Mouse (Mus musculus): Measurements from ENCODE around the gene Thap4. TPM values are rescaled to one million over a fixed set of nuclear protein-coding genes. Genes with fewer than 3 reads are reported as not detected.
A peak's percentile ranks its signal among the peaks of the same experiment; 100 is the strongest.
"Not testable (repeated sequence)": the region's sequence is repeated elsewhere in the genome, so short reads cannot be mapped to it uniquely, and the experiment has no call there.

Thap4 gene
- 10 to 100 TPM; 46.0 to 51.7 TPM for total RNA-seq (2021)
- long read RNA-seq, experiment 1, full-length matches to known transcripts, result 24 of 30 reads
- long read RNA-seq, experiment 1, partial matches to known transcripts, result 5 of 30 reads
- long read RNA-seq, experiment 1, other reads (novel, unspliced or antisense), result 1 of 30 reads
- long read RNA-seq, experiment 2, full-length matches to known transcripts, result 15 of 19 reads
- long read RNA-seq, experiment 2, partial matches to known transcripts, result 4 of 19 reads
- long read RNA-seq, experiment 2, other reads (novel, unspliced or antisense), result 0 of 19 reads

DNA sequence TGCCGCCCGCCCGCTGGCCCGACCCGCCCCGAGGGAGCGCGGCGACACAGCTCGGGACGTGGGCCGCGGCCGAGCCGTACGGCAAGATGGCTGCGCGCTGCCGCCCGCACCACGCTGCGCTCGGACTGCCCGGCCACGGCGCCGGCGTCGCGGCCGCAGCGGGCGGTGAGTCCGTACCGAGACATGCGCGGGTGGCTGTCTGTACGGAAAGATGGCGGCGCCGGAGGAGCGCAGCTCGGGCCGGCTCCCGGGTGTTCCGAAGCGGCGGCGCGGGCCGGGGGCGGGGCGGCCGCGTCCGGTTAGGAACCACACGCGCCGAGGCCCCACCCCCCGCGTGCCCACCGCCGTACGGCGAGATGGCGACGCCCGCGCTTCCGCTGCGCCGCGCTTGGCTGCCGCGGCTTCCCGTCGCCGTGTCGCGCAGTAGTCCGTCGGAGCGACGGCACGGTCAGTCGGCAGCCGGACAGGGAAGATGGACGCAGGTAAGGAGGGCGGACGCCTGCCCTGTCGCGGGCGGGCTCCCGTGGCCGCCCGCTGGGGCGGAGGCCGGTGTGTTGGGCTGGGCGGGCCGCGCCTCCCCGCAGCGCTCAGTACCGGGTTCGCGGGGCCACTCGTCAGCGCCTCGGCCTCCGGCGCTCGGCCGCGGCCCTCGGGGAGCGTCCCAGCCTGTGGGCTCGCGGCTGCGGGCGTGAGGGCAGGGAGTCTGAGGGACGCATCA is at the start of gene Thap4:
Thap4 (minus strand) TSS at position 292 of the 718 bp plus-strand sequence.
- peak; percentile 96 for DNase-seq

DNA sequence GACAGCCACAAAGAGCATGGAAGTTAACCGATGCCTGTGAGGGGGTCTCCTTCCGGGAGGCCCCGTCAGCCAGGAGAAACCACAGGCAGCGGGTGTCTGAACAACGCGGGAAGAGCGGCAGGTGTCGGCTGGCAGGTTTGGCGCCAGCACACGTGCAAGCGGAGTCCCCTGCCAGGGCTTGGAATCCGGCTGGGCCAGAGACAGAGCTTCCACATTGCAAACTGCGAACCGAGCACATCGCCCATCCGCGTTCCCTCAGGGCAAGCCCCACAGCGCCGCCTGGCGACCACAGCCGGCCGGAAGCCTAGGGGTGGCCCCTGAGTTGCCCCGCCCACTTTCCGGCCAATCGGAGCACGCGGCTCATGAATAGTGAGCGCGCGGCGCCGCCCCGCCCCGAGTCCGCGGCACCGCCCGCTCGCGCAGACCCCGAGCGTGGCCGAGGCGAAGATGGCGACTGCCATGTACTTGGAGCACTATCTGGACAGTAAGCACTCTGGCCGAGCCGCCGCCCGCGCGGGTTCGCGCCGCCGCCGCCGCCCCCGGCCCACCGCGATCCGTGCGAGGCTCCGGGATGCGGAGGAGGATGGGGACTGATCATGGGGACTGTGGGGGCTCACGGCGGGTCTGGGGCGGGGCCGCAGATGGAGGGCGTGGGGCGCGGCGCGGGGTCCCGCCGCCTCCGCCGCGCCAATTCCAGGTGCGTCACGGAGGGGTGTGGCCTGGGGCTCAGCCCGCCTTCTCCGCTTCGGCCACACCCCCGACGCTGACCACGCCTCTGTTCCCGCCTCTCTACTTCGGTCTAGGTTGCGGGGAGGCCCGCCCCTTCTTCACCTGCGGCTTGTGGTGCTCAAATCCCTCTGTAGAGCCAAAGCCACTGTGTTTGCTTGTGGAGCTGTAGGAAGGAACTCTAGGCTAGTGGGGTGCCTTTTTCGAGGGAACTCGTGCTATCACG is 49.2 kb upstream of the Thap4 start, which contains the start of gene Ing5:
Ing5 (plus strand) TSS at position 410 of the 952 bp plus-strand sequence.
- DNase-seq, result peak; percentile 100

DNA sequence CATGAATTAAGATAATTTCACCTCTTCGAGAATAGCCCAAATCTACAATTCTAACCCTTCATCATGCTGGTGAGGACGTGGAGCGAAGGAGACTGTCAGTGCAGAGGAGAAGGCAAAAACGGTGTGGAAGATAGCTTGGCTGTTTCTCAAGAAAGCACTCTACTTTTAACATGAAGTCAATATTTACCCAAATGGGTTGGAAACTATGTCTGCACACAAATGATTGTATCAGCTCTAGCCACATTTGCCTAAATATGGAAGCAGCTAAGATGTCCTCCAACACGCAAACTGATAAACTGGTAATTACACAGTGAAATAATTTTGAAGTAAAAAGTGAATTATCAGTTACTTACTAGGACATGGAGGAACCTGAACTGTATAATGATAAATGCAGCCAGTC is 48.1 kb upstream of the Thap4 start:
- DNase-seq, result no peak

DNA sequence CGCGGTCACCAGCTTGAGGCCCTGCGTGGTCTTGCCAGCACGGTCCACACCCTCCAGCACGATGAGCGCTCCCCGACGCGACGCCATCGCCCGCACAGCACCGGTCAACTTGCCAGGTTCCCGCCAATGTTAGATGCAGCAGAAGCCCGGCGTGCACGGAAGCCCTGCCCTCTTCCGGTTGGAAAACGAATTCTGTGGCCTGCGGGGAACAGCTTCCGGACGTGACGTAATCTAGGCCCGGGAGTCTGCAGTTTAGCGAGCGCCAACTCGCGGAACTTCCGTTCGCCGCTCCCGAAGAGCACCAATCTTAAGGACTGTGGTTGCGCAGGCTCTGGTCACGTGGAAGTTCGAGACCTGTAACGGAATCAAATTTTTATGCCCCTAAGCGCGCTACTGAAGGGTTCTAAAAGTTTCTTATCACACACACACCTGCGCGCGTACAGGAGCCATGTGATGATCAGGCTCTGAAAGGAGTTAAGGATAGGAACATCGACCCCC is 47.1 kb upstream of the Thap4 start, which contains the start of gene Dtymk:
Dtymk (minus strand) TSS at position 194 of the 498 bp plus-strand sequence.
- peak; percentile 93 for DNase-seq

DNA sequence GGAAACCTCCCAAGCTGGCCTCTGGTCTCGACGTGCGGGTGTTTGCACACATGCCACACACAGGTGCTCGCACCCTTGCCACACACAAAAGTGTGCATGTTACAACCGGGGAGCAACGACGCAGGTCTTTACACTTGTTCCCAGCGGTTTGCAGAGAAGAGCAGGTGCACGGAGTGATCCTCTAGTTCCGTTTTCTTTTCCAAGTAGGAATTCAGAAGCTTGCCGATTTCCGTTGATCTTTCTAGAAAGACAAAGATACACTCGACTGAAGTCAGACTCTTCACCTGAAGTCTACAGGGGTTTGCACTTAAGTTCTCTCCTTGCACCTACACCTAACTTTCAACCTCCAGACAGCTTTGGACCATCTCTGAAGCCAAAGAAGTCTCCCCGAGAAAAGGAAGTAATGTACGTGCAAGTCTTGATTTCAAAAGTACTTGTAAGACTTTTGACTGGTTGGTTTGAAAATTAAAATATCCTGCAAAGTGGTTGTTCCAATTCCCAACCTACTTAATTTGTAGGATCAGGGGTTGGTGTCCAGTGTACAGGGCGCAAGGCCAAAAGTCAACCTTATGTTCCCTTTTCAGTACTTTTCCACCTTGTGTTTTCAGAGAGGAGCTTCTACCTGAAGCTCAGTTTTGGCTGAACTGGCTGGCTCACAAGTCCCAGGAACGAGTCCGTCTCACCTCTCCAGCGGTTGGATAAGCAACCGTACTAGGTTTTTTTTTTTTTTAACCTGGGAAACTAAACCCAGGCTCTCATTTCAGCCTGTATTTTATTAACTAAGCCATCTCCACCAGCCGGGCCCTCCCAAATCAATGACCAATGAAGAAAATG is 46.2 kb upstream of the Thap4 start:
- no peak for DNase-seq

DNA sequence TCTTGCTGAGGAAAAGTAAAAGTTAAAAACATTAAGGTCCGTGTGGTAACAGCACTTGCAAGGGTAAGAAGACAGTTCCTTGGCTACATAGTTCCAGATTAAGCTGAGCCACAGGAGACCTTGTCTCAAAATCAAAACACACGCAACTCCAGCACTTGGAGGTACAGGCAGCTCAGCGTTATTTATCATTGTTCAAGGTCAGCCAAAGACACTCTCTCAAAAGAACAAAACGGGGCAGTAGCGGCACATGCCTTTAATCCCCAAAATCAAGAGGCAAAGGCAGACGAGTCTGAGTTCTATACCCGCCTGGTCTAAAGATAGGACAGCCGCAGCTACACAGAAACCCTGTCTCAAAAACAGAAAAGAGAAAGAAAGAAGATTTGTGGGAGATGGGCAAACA is 41.2 kb upstream of the Thap4 start:
- peak; percentile 40 for DNase-seq

DNA sequence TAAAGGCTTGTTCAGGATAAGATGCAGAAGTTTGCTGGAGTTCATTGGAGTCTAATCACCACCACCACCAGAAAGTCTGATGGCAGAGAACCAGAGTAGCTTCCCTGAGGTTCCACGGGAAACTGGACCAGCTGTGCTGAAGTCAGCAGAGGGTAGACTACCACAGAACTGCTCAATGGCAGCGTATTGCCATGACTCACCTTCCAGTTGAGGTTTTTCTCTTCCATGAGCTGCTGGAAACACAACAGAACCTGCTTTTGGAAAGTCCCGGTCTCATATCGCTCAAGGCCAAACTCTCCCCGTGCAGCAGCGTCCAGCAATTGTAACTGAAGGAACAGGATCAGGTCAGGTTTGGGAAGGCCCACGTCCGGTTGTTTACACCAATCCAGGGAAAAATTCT is 39.9 kb upstream of the Thap4 start:
- DNase-seq, result no peak

DNA sequence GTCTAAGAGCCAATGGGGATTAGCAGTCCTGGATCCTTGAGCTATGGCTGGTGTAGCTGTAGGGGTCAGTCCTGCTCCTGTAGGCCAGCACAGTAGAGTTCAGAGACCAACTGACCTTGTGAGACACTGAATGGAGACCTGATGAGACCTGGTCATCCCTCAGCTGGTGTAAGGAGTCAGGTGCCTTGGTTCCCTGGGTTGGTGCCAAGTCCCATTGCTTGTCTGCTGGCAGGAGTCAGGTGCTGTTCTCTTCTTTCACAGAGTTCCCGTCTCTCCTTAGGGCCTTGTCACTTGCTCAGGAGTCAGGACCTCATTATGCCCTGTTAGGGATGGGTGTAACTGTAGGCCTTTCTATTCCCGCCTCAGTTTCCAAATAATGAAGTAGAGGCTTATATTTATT is 32.2 kb upstream of the Thap4 start:
- DNase-seq, result no peak

DNA sequence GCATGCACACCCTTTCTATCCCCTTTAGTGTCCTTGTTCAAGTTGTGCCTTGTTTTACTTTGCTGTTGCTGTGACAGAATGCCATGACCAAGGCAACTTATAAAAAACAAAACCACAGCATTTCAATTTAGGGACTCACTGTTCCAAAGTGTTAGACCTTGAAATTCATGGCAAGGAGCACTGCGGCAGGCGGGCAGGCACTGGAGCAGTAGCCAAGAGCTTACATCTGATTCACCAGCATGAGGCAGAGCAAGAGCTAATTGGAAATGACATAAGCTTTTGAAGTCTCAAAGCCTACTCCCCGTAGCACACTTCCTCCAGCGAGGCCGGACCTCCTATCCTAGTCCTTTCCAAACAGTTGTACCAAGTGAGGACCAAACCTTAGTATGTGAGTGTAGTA is 22.0 kb upstream of the Thap4 start:
- no peak for DNase-seq

DNA sequence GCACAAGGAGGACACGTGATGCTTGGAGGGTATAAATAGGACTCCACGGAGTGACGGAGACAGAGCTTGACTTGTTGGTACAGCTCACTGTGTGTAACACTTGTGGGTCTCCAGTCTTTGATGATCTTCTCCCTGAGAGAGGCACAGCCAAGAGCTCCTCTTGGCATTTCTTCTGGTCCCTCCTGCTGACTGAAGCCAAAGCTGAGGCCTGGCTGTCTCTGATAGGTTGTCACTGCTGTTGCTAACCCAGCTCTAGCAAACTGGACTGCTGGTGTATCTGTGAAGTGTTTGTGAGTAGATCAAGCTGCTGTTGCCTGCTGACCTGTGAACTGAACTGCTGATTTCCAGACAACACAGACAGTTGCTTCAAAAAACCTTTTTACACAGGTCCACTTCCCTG is 15.2 kb upstream of the Thap4 start:
- no peak for DNase-seq

DNA sequence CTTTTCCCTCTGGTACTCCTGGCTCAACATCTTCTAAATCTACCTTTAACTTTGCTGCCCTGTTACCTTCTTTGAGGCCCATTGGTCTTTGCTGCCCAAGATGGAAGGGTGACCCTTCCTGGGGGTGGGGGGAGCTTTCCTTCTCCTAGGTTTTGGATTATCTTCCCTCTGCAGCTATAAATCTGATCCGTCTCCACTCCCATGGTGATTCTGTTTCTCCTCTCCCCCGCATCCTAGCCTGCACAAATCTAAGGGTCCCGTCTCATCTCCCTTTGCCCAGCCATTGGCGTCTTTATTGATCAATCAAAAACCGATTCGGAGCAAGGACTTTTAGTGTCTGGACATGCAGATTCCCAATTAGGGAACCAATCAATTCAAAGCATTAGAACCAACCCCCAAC is 12.9 kb upstream of the Thap4 start:
- no peak for DNase-seq

DNA sequence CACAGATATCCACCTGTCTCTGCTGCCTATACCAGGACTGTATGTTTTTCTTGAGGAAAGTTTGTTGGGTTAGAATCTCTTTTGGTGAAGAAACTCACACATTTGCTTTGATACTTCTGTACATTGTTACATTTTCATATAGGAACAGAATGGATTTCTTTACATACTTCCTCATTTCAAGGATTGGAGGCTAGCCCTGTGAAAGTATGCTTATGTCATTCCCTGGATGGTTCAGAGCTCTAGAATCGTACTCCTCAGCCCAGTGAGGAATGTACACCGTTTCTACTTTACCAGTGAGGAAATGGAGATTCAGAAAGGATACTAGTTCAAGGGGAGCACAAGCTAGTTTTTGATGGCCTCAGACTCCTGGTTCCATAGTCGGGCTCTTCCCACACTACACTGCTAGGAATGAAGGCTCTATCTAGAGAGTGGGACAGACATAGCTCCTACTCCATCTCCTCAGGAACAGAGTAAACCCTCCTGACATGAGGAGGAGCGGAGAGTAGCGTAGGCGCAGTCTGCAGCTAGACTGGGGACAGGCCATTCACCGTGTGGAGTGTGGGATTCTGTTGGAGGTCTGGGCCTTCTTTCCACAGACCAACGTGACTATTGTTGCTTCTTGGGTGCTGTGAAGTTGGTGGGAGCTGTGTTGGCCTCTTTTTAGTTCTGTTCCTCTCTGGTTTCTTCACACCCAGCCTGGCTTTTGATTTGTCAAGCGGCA is 10.4 kb upstream of the Thap4 start:
- DNase-seq, result no peak

DNA sequence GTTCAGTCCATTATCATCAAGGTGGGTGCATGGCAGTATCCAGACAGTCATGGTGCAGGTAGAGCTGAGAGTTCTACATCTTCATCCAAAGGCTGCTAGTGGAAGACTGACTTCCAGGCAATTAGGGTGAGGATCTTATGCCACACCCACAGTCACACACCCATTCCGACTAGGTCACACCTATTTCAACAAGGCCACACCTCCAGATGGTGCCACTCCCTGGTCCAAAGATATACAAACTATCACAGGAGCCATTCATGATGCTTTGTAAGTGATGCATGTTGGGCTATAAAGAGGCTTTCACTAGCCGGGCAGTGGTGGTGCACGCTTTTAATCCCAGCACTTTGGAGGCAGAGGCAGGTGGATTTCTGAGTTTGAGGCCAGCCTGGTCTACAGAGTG is 8.9 kb upstream of the Thap4 start:
- not testable (repeated sequence) for DNase-seq

DNA sequence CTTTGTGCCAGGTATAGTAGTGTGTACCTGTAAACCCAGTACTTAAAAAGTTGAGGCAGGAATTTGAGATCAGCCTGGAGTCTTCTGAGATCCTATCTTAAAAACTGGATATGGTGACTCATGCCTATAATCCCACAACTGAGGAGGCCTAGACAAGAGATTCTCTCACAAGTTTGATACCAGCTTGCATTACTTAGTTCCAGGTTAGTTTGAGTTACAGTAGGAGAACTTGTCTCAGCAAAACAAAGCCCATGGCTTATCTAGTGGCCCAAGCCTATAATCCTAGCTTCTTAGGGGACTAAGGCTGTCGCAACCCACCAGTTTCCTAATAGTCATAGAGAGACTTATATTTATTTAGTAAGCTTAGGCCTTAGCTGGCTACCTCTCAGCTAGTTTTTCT is 5.4 kb upstream of the Thap4 start:
- DNase-seq, result no peak

DNA sequence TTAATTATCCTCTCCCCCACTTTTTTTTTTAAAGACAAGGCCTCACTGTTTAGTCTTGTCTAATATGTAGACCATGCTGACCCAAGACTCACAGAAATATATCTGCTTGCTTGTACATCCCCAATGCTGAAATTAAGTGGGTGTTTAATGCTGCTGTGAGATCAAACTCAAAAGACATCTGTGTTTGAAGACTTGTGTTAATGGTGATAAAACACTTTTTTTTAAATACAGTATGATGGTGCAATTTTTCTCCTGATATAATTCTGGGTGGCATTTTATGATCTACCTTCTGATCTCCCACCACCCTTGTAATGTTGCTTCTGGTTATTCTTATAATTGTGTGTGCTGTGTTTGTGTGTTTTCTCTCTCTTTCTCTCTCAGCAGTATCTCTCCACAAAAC is 1.5 kb upstream of the Thap4 start:
- DNase-seq, result no peak

DNA sequence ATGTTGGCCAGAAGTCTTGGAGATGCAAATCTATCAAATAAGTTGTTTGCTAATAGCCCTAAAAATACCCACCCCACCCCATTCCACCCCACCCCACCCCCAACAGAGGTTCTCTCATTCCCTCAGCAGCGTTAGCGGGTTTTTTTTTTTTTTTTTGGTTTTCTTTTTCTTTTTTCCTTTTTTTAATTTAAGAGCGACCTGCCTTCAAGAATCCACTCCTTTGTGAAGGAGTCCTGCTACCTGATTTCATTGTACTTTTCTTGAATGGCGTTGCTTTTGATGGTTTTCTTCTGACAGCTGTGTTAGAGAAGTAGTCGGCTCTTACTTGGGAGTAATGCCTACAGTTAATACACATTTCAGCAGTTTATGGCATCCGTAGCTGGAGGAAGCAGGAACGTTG is 954 bp upstream of the Thap4 start:
- no peak for DNase-seq

DNA sequence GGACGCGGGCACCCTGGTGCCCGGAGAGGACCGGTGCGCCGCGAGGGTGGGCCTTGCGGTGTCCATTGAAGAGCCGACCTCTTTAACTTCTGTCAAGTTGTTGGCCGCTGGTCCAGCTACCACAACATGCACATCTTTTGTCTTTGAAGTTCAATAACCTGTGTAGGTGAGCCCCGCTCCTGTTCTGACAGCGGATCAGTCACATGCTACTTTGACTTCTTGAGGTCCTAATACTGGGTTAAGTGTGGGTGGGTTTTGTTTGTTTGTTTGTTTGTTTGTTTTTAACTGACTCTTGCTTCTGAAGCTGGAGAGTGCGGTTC is 587 bp upstream of the Thap4 start:
- DNase-seq, result no peak

DNA sequence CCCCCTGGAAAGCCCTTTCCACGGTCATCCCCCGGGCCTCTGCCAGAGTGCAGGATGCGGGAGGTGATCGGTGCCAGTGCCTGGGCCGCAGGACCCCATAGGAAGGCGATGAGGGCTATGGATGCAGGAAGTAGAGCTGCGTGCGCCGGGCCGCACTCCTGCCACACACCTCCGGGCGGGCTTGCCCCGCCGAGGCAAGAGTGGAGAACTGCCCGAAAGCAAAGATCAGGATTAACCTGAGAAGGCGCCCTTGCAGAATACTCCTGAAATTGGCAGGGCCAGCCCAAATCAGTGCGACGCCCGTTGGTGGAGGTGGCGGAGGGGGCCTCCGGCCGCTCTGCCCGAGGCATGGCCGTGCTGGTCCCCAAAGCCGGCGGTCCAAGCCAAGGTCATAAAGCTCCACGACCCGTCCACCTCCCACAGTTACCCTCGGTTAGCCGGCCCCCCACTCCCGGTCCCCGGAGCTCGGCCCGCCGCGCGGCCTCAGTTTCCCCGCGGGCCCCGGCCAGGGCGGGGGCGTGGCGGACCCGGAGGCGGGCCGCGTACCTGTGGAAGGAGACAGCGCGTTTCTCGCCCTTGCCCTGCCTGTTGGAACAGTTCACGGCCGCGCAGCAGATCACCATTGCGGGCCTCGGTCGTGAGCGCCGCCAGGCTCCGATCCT is 622 bp downstream of the Thap4 start:
- DNase-seq, result no peak

DNA sequence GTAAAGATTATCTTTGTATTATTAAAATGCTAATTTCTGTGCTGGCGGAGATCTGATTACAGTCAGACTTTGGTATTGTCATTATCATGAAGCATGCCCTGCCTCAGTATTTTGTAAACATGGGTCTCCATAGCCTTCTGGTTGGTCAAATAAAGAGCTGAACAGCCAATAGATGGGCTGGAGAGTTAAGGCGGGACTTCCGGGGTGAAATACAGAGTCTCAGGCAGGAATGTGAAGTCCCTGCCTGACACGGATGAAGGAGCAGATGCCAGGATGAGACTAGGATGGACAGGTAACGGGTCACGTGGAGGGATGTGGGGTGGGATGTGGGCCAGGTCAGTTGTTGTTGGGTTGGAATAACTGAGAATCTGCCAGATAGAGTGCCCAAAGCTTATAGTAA is 3.4 kb downstream of the Thap4 start, which contains the start of gene Atg4b:
Atg4b (plus strand) TSS at position 211 of the 400 bp plus-strand sequence.
- no peak for DNase-seq

DNA sequence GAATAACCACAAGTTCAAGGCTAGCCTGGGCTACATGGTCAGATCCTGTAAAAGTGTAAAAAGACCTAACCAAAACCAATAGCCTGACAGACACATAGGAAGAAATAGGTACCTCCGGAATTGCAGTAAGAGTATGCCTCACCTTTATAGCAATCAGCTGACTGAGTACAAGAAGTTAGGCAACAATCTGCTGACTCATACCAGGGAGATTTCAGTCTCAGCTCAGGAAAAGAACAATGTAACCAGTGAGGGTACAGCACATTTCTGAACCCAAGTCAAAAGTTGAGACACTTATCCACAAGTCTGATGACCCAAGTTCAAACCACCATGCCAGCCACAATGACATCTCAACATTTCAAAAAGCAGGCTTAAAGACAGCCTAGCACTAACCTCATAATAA is 6.1 kb downstream of the Thap4 start:
- DNase-seq, result no peak

All from adrenal gland, postnatal 10 days (tissue).